Mouse (Mus musculus): Measurements from ENCODE around the gene Wdr48.

The Wdr48 gene

GRCm38 (mm10) chr9:119923462-119923861 lies 28.8 kb downstream of the Wdr48 start:
- no peak for DNase-seq (ENCODE audit: inconsistent age in 2 of 2, low spot score in 1 of 2)

GRCm38 (mm10) chr9:119925120-119925657 lies 30.5 kb downstream of the Wdr48 start:
- peak in 1 of 2 experiments; percentile 64 for DNase-seq (ENCODE audit: inconsistent age in 2 of 2, low spot score in 1 of 2)

DNA sequence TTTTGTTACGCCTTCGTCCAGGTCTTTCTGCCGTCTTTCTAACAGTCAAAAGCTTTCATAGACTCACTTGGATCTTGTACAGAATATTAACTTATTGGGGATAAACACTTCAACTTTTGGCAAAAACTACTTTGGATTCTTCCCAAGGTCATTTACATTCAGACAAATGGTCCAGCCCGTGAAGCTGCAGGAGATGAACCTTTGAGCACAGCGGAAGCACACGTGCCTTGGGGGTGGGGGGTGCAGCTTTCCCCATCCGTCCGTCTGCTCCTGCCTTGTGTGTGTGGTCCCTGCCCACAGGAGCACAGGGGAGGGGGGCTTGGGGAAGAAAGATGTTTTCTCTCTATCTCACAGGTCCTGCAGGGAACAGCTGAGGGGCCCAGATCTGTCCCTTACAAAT lies 31.1 kb downstream of the Wdr48 start:
- peak in 1 of 2 experiments; percentile 57 for DNase-seq (ENCODE audit: inconsistent age in 2 of 2, low spot score in 1 of 2)

DNA sequence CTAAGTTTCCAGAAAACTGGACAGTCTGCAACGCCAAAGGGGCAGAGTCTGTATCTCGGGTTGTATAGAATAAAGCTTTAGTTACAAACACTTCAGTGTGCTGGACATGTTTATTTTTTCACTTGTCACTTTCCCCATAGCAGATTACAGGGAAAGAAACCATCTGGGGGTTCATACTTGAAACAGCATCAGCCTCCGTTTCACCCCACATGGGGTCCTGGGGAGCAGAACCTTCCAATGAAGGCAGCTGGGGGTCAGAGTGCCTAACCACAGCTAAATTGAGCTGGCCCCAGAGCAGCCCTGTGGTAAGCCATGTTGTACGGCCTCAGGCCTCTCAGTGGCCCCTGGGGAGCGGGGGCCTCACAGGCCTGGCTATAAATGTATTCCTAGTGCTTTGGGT lies 31.8 kb downstream of the Wdr48 start:
- DNase-seq (ENCODE audit: inconsistent age in 2 of 2, low spot score in 1 of 2), result no peak

GRCm38 (mm10) chr9:119932358-119932757 lies 37.7 kb downstream of the Wdr48 start:
- DNase-seq (ENCODE audit: inconsistent age in 2 of 2, low spot score in 1 of 2), result no peak

GRCm38 (mm10) chr9:119933675-119934074 lies 39.0 kb downstream of the Wdr48 start:
- no peak for DNase-seq (ENCODE audit: inconsistent age in 2 of 2, low spot score in 1 of 2)

DNA sequence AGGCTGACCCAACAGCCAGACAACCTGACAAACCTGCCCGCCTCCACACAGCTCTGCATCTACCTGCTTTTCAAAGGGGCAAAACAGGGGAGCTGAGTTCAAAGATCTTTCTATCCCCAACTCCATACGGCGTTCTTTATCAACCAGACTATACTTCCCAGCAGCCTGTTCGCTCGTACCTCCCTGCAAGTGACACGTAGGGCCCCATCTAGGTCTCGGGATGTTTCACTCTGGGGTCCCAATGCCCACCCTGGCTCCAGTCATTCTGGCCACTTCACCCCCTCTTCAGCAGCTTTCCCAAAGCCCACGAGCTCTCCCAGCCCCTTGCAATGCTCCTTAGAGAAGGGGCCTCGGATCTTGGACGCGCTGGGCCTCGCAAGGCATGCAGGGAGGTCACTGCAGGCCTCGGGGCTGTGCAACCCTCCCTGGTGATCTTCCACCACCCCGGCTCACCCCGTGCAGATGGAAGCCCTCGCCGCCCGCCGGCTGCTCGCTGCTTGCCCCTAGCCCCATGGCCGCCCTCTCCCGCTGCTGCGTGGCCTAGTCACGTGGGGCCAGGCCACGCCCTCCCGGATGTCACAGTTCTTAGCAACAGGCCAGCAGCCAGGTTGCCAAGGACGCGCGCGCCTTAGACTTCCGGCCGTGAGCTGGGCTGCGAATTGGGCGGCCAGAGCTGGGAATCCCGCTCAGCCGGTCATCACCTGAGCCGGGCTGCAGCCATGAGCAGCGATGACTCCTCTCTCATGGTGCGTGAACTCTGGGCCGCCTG lies 42.5 kb downstream of the Wdr48 start, which contains the start of the genes Gorasp1 and Ttc21a:
Gene Gorasp1, minus strand, starts transcription at position 561 of the 769 bp plus-strand sequence.
Gene Ttc21a, plus strand, starts transcription at position 602 of the 769 bp plus-strand sequence.
- DNase-seq (ENCODE audit: inconsistent age in 2 of 2, low spot score in 1 of 2), result peak; percentile 95 to 98

GRCm38 (mm10) chr9:119938496-119938895 lies 43.8 kb downstream of the Wdr48 start:
- DNase-seq (ENCODE audit: inconsistent age in 2 of 2, low spot score in 1 of 2), result no peak

DNA sequence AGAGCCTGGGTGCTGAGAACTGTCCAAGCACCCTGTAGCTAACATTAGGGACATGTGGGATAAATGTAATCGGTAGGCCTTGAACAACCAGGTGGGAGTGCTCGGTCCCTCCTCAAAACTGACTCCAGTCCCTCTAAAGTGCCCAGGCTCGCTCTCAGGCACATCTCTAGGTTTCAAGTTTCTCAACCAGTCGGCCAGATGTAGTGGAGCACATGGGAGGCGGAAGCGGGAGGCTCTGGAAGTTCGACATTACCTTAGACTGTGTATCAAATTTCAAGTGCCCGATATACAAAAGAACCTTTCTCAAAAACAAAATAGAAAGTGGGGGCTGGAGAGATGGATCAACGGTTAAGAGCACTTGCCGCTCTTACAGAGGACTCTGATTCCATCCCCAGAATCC lies 45.0 kb downstream of the Wdr48 start:
- no peak for DNase-seq (ENCODE audit: inconsistent age in 2 of 2, low spot score in 1 of 2)

GRCm38 (mm10) chr9:119941407-119941806 lies 46.7 kb downstream of the Wdr48 start:
- no peak for DNase-seq (ENCODE audit: inconsistent age in 2 of 2, low spot score in 1 of 2)

- no peak for DNase-seq (ENCODE audit: inconsistent age in 2 of 2, low spot score in 1 of 2)
Observed at GRCm38 (mm10) chr9:119941861-119942260, 47.2 kb downstream of the Wdr48 start.

DNA sequence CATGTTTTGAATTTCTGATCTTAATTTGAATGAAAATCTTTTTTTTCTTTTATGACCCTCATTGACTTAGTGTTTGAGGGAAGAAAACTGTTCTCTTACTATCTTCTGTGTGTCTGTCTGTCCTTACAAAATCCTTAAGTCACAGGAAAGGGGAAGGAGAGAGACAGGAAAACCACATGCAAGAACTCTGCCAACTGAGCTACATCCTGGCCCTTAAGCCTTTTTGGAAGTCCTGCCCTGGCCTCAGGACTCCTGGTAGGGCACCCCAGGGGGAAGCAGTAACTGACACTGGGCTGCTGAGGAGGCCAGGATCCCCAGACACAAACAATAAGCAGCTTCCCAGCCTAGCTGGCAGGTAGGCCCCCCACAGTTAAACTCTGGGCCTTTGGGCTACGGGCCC lies 48.6 kb downstream of the Wdr48 start:
- DNase-seq (ENCODE audit: inconsistent age in 2 of 2, low spot score in 1 of 2), result no peak

DNA sequence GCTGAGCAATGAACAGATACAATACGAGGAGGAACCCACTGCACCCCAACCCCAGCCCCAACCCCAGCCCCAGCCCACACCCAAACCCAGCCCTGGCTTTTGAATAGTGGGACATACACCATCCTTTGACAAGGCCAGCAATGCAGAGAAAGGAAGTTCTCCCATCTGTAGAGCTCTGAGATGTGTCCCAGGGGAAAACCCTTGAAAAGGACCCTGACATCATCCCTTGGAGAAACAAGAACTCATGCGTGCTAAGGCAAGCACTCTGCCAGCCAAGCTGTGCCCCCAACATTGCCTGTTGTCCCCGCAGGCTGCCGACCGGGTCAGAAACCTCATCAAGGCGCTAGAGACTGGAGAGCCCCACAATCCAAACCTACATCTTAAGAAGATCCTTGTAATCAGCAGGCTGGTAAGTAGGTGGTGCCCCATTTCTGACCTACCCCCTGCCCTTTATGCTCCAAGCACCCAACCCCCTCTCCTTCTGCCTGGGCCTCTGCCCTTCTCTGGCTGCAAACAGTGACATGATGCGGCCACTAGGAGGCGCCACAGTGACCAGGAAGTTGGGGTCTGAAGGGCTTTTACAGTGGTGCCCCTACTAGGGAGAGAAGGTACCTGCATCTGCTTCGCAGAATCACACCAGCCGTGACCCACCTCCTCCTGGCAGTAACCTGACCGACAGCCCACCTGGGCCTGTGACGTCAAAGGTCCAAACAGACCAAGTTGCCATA lies 50.7 kb downstream of the Wdr48 start:
- peak in 1 of 2 experiments; percentile 63 for DNase-seq (ENCODE audit: inconsistent age in 2 of 2, low spot score in 1 of 2)

- no peak for DNase-seq (ENCODE audit: inconsistent age in 2 of 2, low spot score in 1 of 2)
Observed at GRCm38 (mm10) chr9:119948804-119949203, 54.1 kb downstream of the Wdr48 start.

DNA sequence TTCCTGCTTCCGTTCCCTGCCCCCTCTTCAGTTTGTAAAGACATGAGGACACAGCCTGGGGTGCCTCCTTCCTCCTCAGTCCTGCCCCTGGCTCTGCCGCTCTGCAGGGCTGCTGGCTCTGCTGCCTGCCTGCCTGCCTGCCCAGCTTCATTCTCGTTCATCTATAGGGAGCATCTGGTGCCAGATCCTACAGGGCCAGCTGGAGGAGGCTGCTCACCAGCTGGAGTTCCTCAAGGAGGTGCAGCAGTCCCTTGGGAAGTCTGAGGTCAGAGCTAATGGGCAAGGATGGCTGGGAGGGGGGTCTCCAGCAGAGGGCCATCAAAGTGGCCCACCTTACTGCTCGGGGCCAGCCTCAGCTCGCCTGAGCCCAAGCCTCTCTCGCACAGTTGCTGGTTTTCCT lies 55.8 kb downstream of the Wdr48 start:
- DNase-seq (ENCODE audit: inconsistent age in 2 of 2, low spot score in 1 of 2), result no peak

GRCm38 (mm10) chr9:119951388-119951787 lies 56.7 kb downstream of the Wdr48 start:
- no peak for DNase-seq (ENCODE audit: inconsistent age in 2 of 2, low spot score in 1 of 2)

DNA sequence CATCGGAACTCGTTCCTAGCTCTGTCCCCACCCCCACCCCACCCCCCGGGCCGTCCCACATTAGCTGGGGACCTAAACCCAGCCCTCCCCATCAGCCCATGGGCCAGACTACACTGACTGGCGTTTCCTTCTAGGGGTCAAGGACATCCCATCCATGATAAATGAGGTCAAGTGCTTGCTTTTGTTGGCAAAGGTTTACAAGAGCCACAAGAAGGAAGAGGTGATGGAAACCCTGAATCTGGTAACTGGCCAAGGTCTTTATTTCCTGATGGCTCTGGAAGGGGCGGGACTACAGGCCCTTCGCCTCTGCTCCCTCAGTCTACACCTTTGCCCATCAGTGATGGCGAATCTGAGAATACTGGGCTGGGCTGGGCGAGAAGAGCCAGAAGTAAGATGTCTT lies 64.2 kb downstream of the Wdr48 start:
- DNase-seq (ENCODE audit: inconsistent age in 2 of 2, low spot score in 1 of 2), result peak in 1 of 2 experiments; percentile 81

DNA sequence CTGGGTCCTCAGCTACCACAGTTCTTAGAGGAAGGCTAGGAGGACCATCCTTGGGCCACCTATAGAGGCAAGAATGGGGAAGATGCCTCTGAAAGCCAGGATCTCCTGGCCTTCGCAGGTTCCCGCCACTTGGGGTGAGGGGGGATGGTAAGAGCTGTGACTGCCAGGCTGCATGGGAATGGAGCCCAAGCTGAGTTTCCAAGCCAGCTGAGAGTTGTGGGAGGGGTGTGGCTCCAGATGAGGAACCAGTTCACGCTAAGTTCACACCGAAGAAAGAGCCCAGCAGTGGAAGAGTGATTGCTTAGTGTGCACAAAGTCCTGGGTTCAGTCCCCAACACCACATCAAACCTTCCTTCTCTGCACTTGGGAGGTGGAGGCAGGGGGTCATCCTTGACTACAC lies 67.5 kb downstream of the Wdr48 start:
- no peak for DNase-seq (ENCODE audit: inconsistent age in 2 of 2, low spot score in 1 of 2)

- peak; percentile 83 to 94 for DNase-seq (ENCODE audit: inconsistent age in 2 of 2, low spot score in 1 of 2)
Observed at GRCm38 (mm10) chr9:119962987-119963667, 68.4 kb downstream of the Wdr48 start.

DNA sequence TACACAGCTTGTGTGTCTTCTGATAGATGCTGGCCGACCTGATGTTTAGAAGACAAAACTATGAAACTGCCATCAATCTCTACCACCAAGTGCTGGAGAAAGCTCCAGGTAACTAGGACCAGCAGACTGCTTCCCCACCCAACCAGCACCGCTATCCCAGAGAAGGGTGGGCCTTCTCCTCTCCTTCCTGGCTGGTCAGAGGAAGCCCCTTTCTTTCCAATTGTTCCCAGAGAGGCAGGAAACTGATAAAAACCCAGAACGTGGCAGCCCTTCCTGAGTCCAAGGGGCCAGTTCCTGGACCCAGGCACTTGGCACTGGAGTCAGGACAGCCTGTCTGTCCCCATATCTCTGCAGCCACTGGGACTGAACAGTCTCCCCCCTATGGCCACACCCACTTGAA lies 69.5 kb downstream of the Wdr48 start:
- peak; percentile 48 to 69 for DNase-seq (ENCODE audit: inconsistent age in 2 of 2, low spot score in 1 of 2)

GRCm38 (mm10) chr9:119965186-119965585 lies 70.5 kb downstream of the Wdr48 start:
- DNase-seq (ENCODE audit: inconsistent age in 2 of 2, low spot score in 1 of 2), result peak in 1 of 2 experiments; percentile 49

All from adrenal gland, adult (tissue).